Mouse (Mus musculus): Measurements from ENCODE around the gene Fbxl19. TPM values are rescaled to one million over a fixed set of nuclear protein-coding genes. Genes with fewer than 3 reads are reported as not detected.
A peak's percentile ranks its signal among the peaks of the same experiment; 100 is the strongest.

Fbxl19 gene
- polyA plus RNA-seq, 1 experiment from 2014 or later = 3.2 TPM

GRCm38 (mm10) chr7:127745652-127746493, 1.5 kb downstream of the Fbxl19 start:
- H3K9me3 ChIP-seq = no peaks in the 10 kb centered on the region
- WGBS = under 1% methylated on average over 39 of the region's 39 CpGs
- peak overlapping the region; percentile 75 for H3K9ac ChIP-seq
- no peaks in the 10 kb centered on the region for H3K27me3 ChIP-seq (replicated peaks)
- peaks cover 24% of the 10 kb centered on the region for H3K36me3 ChIP-seq
- H3K27ac ChIP-seq = peak overlapping the region; percentile 90
- H3K4me1 ChIP-seq (replicated peaks) = peaks cover 19% of the 10 kb centered on the region
- peak overlapping the region; percentile 88 for H3K4me3 ChIP-seq (replicated peaks)
- peak; percentile 86 for ATAC-seq
- peak overlapping the region; percentile 86 for H3K4me2 ChIP-seq (replicated peaks)

GRCm38 (mm10) chr7:127746494-127747491, 2.5 kb downstream of the Fbxl19 start:
- Histone ChIP-seq H3K36me3 (peaks cover 33% of the 10 kb centered on the region), H3K9me3 (no peaks in the 10 kb centered on the region), H3K9ac (peak overlapping the region; percentile 75), H3K4me2 (replicated peaks) (peak overlapping the region; percentile 86), H3K27me3 (replicated peaks) (no peaks in the 10 kb centered on the region), H3K4me1 (replicated peaks) (peaks cover 19% of the 10 kb centered on the region), H3K27ac (peak overlapping the region; percentile 90), H3K4me3 (replicated peaks) (peak overlapping the region; percentile 88)
- under 1% methylated on average over 48 of the region's 62 CpGs for WGBS
- peak; percentile 17 for ATAC-seq

- H3K27me3 ChIP-seq (replicated peaks) = no peaks in the 10 kb centered on the region
- H3K4me3 ChIP-seq (replicated peaks) = peak overlapping the region; percentile 88
- ATAC-seq = no peak
- H3K9ac ChIP-seq = peak overlapping the region; percentile 75
- H3K9me3 ChIP-seq = no peaks in the 10 kb centered on the region
- H3K27ac ChIP-seq = peak overlapping the region; percentile 90
- H3K4me2 ChIP-seq (replicated peaks) = peak overlapping the region; percentile 86
- H3K36me3 ChIP-seq = peaks cover 38% of the 10 kb centered on the region
- 34% methylated on average over 6 of the region's 6 CpGs for WGBS
- H3K4me1 ChIP-seq (replicated peaks) = peaks cover 19% of the 10 kb centered on the region
These were observed 3.4 kb downstream of the Fbxl19 start for GRCm38 (mm10) chr7:127747559-127748234.

- Histone ChIP-seq H3K4me2 (replicated peaks) (peak overlapping the region; percentile 86), H3K27me3 (replicated peaks) (no peaks in the 10 kb centered on the region), H3K9ac (no peak overlapping the region), H3K36me3 (peaks cover 43% of the 10 kb centered on the region), H3K27ac (no peak overlapping the region), H3K4me3 (replicated peaks) (peak overlapping the region; percentile 88; the same call in 1 of the 2 replicates), H3K9me3 (no peaks in the 10 kb centered on the region), H3K4me1 (replicated peaks) (peaks cover 19% of the 10 kb centered on the region)
- ATAC-seq = no peak
- WGBS = 93% methylated on average over 28 of the region's 28 CpGs
These were observed 3.9 kb downstream of the Fbxl19 start for GRCm38 (mm10) chr7:127748235-127748560.

GRCm38 (mm10) chr7:127750131-127751127, 6.1 kb downstream of the Fbxl19 start:
- H3K27ac ChIP-seq = no peak overlapping the region
- ATAC-seq = no peak
- no peak overlapping the region for H3K4me3 ChIP-seq (replicated peaks)
- H3K27me3 ChIP-seq (replicated peaks) = no peaks in the 10 kb centered on the region
- no peak overlapping the region for H3K9ac ChIP-seq
- WGBS = 84% methylated on average over 19 of the region's 19 CpGs
- no peaks in the 10 kb centered on the region for H3K9me3 ChIP-seq
- no peak overlapping the region for H3K4me2 ChIP-seq (replicated peaks)
- H3K4me1 ChIP-seq (replicated peaks) = peaks cover 13% of the 10 kb centered on the region
- H3K36me3 ChIP-seq = peaks cover 49% of the 10 kb centered on the region

GRCm38 (mm10) chr7:127751619-127752018, 7.3 kb downstream of the Fbxl19 start:
- no peak for ATAC-seq
- 91% methylated on average over 5 of the region's 5 CpGs for WGBS
- Histone ChIP-seq H3K27ac (no peak overlapping the region), H3K4me2 (replicated peaks) (no peak overlapping the region), H3K27me3 (replicated peaks) (no peaks in the 10 kb centered on the region), H3K9ac (no peak overlapping the region), H3K4me1 (replicated peaks) (peaks cover 13% of the 10 kb centered on the region), H3K36me3 (peaks cover 49% of the 10 kb centered on the region), H3K9me3 (no peaks in the 10 kb centered on the region), H3K4me3 (replicated peaks) (no peak overlapping the region)

- peaks cover 13% of the 10 kb centered on the region for H3K4me1 ChIP-seq (replicated peaks)
- no peaks in the 10 kb centered on the region for H3K9me3 ChIP-seq
- H3K9ac ChIP-seq = no peak overlapping the region
- H3K27ac ChIP-seq = no peak overlapping the region
- no peak overlapping the region for H3K4me3 ChIP-seq (replicated peaks)
- 97% methylated on average over 27 of the region's 27 CpGs for WGBS
- no peaks in the 10 kb centered on the region for H3K27me3 ChIP-seq (replicated peaks)
- no peak overlapping the region for H3K4me2 ChIP-seq (replicated peaks)
- peaks cover 53% of the 10 kb centered on the region for H3K36me3 ChIP-seq
- no peak for ATAC-seq
These were observed 7.7 kb downstream of the Fbxl19 start for GRCm38 (mm10) chr7:127752069-127752468.

GRCm38 (mm10) chr7:127753158-127753557, 8.8 kb downstream of the Fbxl19 start:
- H3K4me2 ChIP-seq (replicated peaks) = no peak overlapping the region
- H3K27ac ChIP-seq = no peak overlapping the region
- WGBS = 65% methylated on average over 5 of the region's 5 CpGs
- H3K9ac ChIP-seq = no peak overlapping the region
- no peak overlapping the region for H3K4me3 ChIP-seq (replicated peaks)
- ATAC-seq = no peak
- H3K9me3 ChIP-seq = no peaks in the 10 kb centered on the region
- H3K27me3 ChIP-seq (replicated peaks) = no peaks in the 10 kb centered on the region
- H3K4me1 ChIP-seq (replicated peaks) = peaks cover 2% of the 10 kb centered on the region; the same call in 1 of the 2 replicates
- peaks cover 56% of the 10 kb centered on the region for H3K36me3 ChIP-seq

GRCm38 (mm10) chr7:127753741-127754140, 9.4 kb downstream of the Fbxl19 start:
- H3K36me3 ChIP-seq = peaks cover 53% of the 10 kb centered on the region
- WGBS = 79% methylated on average over 7 of the region's 7 CpGs

GRCm38 (mm10) chr7:127759716-127760115, 15.4 kb downstream of the Fbxl19 start:
- H3K4me3 ChIP-seq (replicated peaks) = no peak overlapping the region
- no peaks in the 10 kb centered on the region for H3K9me3 ChIP-seq
- 0 out of 2 replicates have a peak overlapping the region, but pooled peaks have one; percentile 19 for H3K27ac ChIP-seq
- 42% methylated on average over 6 of the region's 6 CpGs for WGBS
- H3K27me3 ChIP-seq (replicated peaks) = no peaks in the 10 kb centered on the region
- H3K4me2 ChIP-seq (replicated peaks) = no peak overlapping the region
- peaks cover 8% of the 10 kb centered on the region for H3K4me1 ChIP-seq (replicated peaks)
- peaks cover 15% of the 10 kb centered on the region; the same call in 1 of the 2 replicates for H3K36me3 ChIP-seq
- no peak for ATAC-seq
- no peak overlapping the region for H3K9ac ChIP-seq

More at GRCm38 (mm10) chr7:127753741-127754140, 9.4 kb downstream of the Fbxl19 start:
- no peak overlapping the region for H3K9ac ChIP-seq
- no peaks in the 10 kb centered on the region for H3K4me1 ChIP-seq (replicated peaks)
- no peak overlapping the region for H3K27ac ChIP-seq
- H3K27me3 ChIP-seq (replicated peaks) = no peaks in the 10 kb centered on the region
- no peaks in the 10 kb centered on the region for H3K9me3 ChIP-seq
- no peak overlapping the region for H3K4me3 ChIP-seq (replicated peaks)
- no peak for ATAC-seq
- no peak overlapping the region for H3K4me2 ChIP-seq (replicated peaks)

GRCm38 (mm10) chr7:127760478-127760877, 16.1 kb downstream of the Fbxl19 start:
- no peaks in the 10 kb centered on the region for H3K9me3 ChIP-seq
- H3K9ac ChIP-seq = no peak overlapping the region
- peaks cover 8% of the 10 kb centered on the region for H3K4me1 ChIP-seq (replicated peaks)
- H3K27ac ChIP-seq = 0 out of 2 replicates have a peak overlapping the region, but pooled peaks have one; percentile 18
- H3K36me3 ChIP-seq = peaks cover 17% of the 10 kb centered on the region; the same call in 1 of the 2 replicates
- H3K4me3 ChIP-seq (replicated peaks) = no peak overlapping the region
- no peaks in the 10 kb centered on the region for H3K27me3 ChIP-seq (replicated peaks)
- peak; percentile 52 for ATAC-seq
- H3K4me2 ChIP-seq (replicated peaks) = no peak overlapping the region
- 50% methylated on average over 3 of the region's 3 CpGs for WGBS

Measured in intestine, embryonic 15.5 days (tissue).